Mouse (Mus musculus): ENCODE data around the gene Gatad2b.

Gene Gatad2b

DNA sequence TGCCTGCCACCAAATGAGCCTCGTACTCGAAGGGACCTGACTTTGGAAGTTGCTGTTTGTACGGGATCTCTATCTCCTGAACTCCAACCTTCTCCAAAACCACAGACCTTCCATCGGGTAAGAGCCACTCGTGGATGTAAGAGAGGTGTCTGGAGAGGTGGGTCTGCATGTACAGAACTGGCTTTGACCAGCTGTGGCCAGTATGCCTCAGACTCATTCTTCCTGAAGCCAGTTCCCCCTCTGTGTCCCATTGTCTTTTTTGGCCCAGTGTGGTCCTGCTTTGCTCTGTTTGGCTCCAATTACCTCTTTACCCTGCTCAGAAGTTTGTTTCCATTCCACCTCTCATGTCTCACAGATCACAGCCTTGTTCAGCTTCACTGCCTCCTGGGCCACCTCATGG lies 85.5 kb downstream of the Gatad2b start:
- DNase-seq (ENCODE audit: low read depth, low spot score): no peak

DNA sequence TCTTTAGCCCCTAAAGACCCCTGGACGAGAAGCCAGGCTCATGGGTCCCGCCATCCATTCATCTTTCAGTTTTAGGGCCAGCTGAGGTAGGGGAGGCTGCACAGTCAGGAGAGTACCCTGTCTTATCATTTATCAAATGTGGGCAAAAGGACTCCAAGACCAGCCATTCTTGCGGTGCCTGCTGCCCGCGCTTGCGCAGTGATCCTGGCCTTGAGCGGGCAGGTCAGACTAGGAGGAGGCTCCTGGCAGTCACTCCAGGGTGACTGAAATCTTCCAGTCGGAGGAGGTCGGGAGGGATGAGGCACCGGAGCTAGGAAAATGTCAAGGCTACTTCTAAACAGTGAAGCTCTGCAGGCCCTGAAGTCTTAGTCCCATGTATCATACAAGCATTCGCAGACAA lies 88.7 kb downstream of the Gatad2b start:
- no peak for DNase-seq (ENCODE audit: low read depth, low spot score)

DNA sequence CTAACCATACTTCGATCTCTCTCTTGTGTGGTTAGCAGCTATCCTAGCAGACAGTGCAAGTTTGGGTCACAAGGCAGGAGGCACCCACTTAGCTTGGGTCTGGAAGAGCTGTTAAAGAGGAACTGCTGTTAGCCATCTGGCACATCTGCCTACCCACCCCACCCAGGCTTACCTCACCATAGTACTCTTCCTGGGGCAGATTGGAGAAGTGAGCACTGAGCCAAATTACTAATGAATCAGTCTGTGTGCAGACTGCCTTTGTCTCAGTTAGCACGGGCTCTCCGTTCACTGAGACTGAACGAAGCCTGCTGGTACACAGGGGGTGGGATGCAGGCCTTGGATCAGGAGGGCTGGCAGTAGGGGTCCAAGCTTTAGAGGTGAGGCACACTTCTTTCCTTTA lies 90.7 kb downstream of the Gatad2b start:
- DNase-seq (ENCODE audit: low read depth, low spot score): no peak

DNA sequence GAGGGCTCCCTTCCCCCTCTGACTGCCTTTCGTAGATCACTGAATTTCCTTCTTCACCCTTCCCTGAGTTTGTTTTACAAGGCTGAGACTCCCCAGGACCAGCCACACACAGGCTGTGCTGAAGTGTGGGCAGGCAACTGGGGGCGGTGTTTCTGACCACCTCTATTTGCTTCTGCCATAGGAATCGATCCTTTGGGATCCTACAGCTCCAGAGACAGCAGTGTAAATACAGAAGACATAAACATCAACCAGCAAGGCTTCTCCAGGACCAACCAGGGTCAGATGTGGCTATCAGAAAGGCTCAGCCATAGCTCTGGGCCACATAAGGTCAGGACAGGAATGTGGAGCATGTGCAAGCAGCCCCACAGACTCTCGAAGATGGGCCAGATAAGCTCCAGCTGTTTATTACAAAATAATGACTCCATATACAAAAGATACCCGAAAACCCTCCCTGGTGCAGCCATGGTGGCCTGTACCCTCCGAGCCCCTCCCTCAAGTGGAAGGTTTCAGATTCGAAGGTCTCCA lies 91.9 kb downstream of the Gatad2b start:
- no peak for DNase-seq (ENCODE audit: low read depth, low spot score)

DNA sequence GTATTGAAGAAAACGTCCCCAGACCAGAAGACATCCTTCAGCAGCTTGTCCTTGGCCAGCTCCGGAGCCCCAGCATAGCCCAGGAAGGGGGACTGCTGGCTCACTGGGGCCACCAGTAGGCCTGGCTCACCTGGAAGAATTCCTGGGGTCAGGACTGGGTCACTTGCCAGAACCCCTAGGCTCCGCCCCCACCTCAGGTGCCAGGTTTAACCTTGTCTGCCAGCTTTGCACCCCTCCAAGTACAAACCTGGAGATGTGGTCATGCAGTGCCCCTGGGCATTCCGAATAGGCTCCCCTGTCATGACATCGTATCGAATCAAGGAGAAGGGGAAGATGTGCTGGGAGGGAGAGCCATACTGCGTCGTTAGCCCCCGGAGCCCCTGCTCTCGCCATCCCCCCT lies 93.8 kb downstream of the Gatad2b start:
- DNase-seq (ENCODE audit: low read depth, low spot score): no peak

DNA sequence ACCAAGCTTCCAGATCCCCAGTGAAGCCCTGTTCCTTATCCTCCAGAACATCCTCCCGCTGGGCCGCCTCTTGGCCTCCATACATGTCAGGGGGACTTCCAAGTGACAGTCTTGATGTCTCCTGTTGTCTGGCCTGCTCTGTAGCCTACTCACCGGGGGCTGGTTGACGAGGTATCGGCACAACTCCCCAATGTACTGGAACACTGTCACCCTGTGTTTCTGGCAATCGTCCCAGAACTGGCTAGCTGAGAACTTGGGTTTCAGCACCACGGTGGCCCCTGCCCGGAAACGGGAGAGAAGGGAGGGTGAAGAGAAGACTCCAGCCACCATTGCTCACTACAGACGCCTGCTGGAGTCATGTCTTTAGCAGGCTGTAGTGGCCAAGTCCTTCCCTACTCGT lies 94.5 kb downstream of the Gatad2b start:
- DNase-seq (ENCODE audit: low read depth, low spot score): no peak

DNA sequence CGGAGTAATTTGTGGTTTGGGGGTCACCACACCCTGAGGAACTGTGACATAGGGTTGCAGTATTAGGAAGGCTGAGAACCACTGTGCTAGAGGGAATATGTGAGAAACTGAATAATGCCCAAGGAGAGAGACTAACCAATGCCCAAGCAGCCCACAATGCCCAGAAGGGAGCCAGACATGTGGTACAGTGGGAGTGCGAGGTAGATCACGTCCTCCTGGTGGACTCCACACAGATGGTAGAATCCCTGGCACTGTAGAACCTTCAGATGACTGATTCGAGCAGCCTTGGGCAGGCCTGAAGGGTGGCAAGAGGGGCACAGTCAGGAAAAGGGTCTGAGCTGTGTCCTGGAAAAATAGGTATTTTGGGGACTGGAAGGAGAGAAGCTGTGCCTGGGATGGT lies 95.2 kb downstream of the Gatad2b start:
- no peak for DNase-seq (ENCODE audit: low read depth, low spot score)

DNA sequence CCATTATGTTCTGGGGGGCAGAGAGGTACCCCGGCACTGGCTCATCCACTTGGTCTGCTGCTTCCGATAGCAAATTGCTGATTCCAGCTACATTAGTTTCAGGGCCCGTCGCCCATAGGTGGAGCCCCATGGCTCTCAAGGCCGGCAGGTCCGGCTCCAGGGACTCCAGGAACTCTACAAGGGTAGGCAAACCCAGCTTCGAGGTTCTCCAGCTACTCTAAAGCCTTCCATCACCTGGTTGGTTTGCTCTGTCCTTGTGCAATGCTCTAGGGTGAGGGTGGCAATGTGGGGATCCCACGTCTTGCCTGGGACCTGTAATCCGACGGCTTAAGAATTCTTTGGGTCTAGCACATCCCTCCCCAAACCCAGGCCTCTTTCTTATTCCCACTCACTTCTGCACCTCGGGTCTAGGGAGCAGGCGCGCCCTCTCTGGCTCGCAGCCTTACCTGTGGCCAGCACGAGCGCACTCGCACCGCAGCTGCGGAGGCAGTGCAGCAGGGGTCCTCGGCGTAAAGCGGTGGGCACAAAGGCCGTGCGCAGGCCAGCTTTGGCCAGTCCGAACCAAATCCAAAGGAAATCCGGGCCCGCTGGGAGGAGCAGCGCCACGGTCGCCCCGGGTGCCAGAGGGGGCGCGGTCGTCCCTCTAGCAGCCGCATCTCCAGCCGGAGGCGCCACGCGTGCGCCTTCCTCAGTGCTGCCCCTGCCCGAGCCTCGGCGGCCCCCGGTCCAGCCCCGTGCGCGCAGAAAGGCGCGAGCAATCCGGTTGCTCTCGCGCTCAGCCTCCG lies 95.9 kb downstream of the Gatad2b start:
- no peak for DNase-seq (ENCODE audit: low read depth, low spot score)

DNA sequence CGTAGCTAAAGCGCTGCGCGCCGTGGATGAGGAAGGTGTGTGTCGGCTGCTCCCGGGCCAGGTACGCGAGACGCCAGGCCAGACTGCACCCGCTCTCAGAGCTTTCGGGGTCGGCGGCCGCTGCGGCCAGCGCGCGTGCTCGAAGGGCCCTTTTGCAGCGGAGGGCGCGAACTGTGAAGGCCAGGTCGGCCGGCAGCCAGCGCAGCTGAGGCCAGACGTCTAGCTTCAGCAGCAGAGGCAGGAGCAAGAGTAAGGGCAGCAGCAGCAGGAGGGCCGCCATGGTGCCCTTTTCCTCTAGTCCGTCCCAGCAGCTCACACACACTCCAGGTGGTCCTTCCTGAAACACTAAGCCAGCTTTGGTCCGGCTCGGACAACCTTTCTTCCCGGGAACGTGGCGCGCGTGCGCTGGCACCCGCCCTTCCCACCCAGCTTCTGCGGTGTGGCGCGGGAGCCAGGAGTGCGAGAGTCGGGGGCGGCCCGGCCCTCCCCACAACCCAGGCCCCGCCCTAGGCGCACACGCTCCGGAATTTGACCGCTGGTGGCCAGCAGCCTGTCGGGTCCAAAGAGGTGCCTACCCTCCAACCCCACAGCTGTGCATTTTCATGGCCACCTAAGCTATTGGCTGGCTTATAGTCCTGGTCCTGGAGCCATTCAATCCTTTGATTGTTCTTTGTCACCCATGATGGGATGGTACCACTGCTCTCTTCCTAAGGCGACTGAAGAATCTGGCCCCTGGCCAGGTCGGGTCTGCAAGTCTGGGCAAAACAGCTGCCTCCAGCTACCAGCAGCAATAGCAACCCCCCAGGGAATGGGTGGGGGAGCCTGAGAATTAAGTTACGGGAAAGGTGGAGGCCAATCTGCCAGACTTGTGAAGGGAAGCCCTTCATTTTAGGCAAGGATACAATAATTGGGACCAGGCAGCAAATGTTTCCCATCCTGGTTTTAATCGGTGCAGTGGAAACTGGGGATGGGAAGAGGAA lies 96.8 kb downstream of the Gatad2b start, which contains the start of gene Slc27a3:
Gene Slc27a3, minus strand, starts transcription at position 428 of the 980 bp plus-strand sequence.
- DNase-seq (ENCODE audit: low read depth, low spot score): no peak

DNA sequence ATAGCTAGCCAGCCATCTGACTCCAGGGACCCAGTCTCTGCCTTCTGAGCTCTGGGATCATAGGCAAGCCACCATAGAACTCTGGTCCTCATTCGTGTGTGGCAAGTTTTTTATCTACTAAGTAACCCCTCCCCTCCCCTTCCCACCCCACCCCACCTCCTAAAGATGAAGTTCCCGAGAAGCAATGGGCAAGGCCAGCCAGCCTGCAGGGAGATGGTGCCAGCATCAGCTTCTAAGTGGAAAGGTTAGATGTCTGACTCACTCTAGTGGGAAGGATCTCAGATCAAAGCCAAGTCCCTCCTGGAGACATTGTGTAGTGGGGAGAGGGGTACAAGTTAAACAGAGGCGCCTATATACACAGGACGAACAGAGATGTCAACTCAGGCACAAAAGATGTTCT lies 98.0 kb downstream of the Gatad2b start:
- DNase-seq (ENCODE audit: low read depth, low spot score): no peak

DNA sequence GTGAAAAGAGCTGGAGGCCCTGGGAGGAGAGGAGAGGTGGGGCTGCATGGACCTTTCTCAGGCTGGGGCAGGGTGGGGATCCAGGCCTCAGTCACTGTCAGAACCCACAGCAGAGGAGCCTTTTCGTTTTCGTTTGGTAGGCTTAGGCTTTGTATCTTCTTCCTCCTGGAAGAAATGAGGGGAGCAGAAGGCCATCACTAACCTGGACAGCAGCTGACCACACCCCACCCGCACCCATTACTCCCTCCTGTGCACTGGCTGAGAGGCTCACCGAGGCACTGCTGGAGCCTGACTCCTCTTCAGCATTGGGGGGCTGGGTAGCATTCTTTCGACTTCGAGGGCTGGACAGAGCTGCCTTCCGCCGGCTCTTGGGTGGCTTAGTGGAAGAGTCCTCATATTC lies 99.0 kb downstream of the Gatad2b start:
- DNase-seq (ENCODE audit: low read depth, low spot score): no peak

DNA sequence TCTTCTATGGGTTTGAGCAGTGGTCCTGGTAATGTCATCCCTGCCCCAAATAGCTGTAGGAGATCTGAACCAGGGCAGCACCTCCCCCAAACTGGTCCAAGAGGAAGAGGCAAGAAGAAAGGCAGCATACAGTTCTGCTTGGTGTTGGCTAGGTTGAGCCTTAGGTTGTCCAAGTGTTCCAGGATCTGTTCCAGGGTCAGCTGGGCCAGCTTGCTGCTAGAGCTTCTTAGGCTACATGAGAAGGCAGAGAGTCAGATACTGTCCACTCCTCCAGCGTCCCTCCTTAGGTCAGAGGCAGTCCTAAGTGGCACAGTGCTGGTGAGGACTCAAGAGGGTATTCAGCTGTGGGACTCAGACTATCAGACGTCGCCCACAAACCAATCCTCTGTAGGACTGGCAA lies 99.7 kb downstream of the Gatad2b start:
- no peak for DNase-seq (ENCODE audit: low read depth, low spot score)

DNA sequence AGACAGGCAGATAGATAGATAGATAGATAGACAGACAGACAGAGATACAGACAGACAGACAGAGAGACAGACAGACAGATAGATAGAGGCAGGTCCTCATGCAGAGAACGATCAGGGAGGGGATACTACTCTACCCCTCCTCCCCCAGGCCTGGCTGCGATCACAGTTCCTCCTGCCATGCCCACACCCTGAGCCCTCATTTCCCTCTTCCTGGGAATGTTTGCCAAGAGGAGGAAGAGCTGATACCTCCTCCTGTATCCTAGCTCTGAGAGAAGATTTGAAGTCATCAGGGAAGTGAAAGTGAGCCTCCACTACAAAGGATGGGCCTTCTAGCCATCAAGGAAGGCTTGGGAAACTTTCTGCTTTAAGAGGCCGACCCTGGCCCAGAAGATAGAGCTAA lies 102.7 kb downstream of the Gatad2b start:
- DNase-seq (ENCODE audit: low read depth, low spot score): no peak

DNA sequence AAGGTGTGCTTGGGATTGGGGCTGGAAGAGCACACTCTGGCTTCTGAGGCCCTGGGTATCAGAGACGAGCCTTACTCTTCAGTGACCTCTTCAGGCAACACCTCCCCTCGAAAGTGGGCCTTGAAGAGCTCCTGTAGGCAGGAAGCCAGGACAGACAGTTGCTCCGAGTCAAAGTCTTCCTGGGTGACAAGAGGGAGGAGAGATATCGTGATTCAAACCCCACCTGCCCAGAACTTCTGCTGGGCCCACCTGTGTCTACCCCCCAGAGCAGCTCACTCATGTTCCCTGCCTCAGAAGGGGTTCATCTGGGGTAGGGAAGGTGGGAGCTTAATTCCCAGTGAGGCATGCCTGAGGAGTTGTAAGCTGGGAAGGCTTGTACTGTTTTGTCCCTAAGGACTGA lies 108.0 kb downstream of the Gatad2b start:
- no peak for DNase-seq (ENCODE audit: low read depth, low spot score)

DNA sequence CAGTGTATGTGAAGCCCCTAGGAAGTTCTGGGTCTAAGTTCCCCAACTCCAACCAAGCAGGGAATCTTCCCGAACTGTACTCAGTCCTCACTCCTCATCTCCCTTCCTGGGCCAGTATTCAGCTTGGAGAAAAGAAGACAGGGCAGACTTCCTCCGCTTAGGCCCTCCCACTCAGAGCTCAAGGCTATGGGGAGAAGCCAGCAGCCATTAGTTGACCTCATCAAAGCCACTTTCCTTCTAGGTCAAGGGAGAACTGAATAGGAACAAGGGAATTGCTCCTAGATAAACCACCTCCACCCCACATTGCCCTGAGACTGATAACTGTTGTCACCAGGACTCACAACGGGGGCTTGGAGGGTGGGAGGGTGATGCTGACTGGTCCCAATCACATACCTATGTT lies 111.1 kb downstream of the Gatad2b start:
- no peak for DNase-seq (ENCODE audit: low read depth, low spot score)

DNA sequence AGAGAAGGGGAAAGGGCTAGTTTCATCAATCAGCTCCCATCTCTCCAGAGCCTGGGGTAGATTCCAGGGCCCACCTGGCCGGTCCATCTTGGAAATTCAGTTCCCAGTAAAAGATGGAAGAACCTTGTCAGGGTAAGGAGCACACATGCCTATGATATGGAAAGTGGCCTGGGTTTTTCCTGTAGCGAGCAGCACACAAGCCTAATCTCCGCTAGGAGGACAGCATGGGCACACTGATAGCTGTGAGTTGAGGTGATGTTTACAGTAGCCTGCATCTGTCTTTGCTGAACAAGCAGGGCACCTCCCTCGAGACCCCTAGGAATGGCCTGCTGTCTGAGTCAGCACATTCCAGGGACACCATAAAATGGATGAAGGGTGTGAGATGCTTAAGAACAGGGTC lies 111.6 kb downstream of the Gatad2b start:
- DNase-seq (ENCODE audit: low read depth, low spot score): no peak

DNA sequence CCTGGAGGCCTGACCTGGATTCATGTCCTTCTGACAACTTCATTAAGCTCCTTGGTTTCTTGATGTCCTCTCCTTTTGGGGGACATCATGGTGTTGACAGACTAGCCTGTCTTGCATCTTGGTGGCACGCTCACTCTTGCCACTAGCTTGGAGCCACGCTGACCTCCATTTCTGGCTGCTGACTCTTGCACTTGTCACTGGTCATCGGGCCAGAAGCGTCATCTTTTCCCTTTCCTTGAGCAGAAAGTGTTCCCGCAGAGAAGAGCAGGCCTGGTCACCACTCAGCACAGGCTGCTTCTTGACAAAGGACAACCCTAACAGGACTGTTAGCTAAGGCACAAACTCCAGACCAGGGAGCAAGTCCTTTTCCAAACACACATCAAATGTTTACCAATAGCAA lies 113.4 kb downstream of the Gatad2b start:
- no peak for DNase-seq (ENCODE audit: low read depth, low spot score)

DNA sequence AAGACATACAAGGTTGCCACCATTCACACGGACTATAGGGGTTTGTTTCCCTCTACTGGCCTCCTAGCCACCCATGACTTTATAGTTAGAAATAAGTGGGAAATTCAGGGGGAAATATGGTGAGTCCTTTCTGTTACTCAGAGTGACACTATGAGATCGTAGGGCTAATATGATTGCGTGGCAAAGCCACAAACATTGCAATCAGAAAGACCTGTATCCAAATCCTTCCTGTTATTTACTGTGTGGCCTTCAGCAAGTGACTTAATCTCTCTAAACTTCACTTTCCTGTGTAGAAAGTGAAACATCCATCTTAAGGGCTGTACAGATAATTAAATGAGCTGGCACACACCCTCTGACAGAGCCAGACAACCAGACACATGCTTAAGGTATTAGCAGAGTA lies 115.7 kb downstream of the Gatad2b start:
- DNase-seq (ENCODE audit: low read depth, low spot score): no peak

DNA sequence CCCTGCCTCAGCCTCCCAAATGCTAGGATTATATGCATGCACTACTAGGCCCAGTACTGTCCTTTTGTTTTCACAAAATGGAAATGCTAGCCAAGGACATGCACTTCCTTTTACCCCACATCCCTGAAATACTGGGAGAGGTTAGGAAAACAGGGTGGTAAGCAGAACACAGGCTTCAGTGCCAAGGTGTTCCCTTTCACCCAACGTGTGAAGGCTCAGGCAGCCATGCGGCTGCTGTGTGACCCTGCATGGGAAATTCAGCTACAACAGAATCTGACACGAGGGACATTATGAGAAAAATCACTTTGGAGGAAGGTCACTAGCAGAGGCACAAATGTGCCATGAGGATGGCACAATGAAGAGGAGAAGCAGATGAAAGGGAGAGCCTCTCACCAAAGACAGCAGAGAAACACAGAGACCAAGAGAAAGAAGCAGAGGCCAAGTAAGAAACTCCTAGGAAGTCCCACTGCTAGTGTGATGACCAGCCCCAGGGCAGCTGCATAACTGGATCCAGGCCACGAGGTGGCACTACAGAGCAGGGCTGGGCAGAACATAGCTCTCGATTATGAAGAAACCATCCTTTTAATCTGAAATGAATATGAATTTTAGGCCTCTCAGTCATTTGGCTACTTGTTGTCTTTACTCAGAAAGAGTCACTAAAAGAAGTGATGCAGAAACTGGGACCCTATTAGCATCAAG lies 119.5 kb downstream of the Gatad2b start:
- DNase-seq (ENCODE audit: low read depth, low spot score): peak; percentile 82

DNA sequence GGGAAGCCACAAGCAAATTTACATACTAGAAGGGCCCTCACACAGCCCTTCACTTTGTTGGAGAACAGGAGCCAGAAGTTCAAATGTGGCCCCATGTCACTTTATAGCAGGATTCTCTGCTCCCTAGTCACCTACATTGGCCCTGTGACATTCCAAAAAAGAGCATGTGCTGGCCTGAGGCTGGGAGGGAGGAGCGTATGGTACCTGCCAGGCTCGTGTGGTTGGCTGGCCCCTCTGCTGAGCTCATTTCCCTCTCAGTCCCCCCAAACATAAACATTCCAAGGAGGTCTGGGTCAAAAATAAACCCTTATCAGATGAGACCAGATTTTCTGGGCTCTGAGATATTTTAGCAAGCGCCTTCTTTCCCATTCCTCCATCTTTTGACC lies 120.0 kb downstream of the Gatad2b start:
- no peak for DNase-seq (ENCODE audit: low read depth, low spot score)
